Mouse (Mus musculus) kidney, postnatal 10 days (tissue): Measurements from ENCODE around the gene Aph1a.
A peak's percentile ranks its signal among the peaks of the same experiment; 100 is the strongest.
"Not testable (repeated sequence)": the region's sequence is repeated elsewhere in the genome, so short reads cannot be mapped to it uniquely, and the experiment has no call there.

ENCODE experiments used
- DNase-seq: peaks from one replicate; pipeline ENCODE4 v3.0.0; 2021; ENCODE audit warnings: mixed read lengths

Aph1a gene

DNA sequence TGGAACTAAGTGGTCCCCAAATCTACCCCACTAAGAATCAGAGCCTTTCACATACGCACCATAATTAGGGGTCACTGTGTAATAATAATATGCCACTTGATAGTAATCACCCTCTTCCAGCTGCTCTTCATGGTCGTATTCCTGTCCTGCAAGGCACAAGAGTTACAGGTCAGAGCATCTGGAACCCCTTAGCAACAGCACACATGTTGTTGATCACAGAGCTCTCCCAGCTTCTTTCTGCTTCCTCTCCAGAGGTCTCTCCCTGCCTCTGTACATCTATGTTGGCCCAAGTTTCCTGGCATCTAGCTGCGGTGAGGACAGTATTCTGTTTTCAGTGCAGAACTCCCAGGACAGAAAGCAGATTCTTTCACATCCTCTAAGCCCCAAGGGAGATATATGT is 4.1 kb upstream of the Aph1a start:
- no peak for DNase-seq

DNA sequence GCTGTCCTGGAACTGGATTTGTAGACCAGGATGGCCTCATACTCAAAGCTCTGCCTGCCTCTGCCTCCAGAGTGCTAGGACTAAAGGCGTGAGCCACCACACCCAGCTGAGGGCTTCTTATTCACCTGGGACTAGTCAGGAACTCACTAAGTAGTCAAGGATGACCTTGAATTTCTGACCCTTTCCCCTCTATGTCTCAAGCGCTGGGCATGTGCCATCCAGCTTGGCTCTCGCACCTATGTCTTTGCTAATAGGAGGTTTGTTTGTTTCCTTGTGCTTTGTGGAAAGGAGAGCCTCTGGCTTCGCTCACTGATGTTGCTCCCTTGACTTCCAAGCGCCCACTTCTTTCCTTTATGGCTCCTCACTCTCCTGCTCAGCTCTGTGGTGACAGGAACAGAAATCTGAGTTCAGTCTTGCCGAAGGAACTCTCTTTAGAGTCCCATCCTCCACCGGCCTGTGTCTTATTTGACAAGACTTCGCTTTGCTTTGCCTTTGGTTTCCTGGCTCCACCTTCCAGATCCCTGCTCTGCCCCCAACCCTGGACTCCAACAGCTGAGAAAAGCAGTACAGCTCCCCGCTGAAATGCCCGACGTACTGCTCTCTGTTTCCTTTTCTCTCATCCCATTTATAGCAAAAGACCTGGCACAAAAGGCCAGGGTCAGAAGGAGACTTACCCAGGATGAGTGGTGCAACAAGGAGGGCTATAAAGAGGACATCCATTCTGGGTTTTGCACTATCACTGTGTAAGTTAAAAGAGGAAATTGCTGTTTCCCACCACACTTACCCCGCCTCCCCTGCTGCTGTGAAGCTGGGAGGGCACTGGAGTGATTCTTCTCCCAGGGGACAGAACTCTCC is 2.3 kb upstream of the Aph1a start, which contains the start of gene BC028528:
Gene BC028528, minus strand, starts transcription at position 795 of the 855 bp plus-strand sequence.
- DNase-seq, result peak; percentile 69

DNA sequence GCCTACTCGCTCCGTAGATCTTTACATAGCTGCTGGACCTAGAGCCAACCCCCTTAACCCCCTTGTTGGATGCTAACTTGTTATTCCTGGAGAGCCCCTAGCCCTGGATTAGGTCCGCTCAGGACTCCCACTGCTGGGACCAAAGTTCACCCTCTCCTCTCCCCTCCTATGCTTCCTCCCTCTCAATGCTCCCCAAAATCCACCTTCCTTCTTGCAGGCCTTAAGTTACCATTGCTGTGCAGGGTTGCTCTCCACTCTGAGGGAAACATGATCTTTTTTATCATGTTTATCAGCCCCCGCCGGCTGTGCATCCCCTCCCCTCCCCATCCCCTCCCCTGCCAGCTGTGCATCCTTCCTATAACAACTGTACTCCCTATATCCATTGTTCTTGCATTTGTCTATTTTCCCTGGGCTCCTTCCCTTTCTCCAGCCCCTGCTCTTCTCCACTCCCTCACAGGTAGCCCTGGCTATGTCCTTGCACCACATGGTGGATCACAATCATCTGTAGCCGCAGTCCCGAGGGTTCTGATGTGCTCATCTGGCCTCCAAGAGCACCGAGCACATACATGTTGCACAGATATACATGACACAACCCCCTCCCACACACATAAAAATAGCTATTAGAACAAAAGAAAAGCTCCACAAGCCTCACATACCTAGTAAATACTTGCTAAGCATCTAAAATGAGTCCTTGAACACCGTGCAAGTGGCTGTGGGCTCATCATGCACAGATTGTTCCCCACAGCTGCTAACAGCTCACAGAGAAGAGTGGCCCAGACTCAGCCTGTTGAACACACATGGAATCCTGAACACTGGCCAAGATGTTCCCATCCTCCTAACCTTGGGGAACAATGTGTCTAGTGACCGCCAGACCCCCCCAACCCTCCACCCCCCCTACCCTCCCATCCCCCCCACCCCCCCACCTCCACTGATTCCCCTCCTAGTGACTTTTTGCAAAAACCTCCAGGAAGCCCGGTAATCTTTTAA is 1.4 kb upstream of the Aph1a start:
- DNase-seq, result no peak

DNA sequence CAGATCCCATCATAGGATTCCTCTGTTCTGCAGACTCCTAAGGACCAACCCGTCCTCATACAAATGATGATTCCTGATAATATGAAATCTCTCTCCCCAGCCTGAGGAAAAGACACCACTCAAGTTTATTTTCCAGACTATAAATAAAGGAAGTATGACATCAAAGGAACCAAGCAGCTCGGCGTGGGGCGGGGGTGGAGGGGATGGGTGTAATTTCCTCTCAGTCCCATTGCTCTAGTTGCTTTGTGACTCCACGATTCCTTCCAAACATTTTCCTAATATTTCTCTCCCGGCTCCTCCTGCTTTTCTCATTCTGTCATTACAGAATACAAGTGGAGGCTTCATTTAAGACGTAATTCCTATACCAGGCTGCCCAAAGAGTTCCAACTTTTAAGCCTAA is 643 bp upstream of the Aph1a start:
- DNase-seq, result peak; percentile 68

DNA sequence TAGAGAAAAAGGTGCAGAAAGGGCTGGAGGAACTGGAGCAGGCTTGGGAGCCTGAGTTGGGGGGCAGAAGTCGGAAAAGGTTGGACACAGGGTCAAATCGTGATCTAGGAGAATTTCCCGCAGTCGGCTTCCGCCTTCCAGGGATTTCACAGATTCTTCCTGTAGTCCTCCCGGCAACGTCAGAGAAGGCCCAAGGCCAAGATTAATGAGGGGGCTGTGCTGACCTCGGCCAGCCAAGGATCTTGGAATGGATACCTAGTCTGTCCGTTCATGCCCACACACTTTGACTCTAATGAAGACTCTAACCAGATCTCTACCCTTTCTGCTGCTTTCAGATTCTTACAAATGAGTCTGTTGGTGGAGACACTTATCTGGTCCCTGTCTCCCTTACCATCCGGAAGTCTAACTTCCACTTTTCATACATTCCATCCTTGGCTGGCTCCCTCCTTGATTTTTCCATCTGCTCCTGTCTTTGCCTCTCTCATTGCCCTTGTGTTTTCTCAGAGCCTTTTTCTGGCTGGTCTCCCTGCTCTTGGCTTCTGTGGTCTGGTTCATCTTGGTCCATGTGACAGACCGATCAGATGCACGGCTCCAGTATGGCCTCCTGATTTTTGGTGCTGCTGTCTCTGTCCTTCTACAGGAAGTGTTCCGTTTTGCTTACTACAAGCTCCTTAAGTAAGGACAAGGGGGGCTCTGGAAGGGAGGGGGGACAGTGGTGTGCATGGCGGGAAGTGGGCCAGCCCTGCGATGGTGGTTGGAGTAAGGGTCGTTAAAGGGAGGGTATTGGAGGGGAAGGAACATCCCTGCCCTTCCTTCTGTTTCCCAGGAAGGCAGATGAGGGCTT is 770 bp downstream of the Aph1a start:
- peak; percentile 86 for DNase-seq

DNA sequence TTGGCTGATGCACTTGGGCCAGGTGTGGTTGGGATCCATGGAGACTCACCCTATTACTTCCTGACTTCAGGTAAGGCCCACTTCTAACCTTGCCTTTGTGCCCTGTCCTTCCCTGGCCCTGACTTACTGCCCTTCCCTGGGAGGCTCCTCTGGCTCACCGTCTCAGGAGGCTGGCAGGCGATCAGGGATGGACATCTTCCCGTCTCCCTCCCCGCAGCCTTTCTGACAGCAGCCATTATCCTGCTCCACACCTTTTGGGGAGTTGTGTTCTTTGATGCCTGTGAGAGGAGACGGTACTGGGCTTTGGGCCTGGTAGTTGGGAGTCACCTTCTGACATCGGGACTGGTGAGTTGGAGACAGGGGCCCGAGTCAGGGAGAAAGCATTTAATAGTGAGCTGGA is 1.7 kb downstream of the Aph1a start:
- DNase-seq, result not testable (repeated sequence)

DNA sequence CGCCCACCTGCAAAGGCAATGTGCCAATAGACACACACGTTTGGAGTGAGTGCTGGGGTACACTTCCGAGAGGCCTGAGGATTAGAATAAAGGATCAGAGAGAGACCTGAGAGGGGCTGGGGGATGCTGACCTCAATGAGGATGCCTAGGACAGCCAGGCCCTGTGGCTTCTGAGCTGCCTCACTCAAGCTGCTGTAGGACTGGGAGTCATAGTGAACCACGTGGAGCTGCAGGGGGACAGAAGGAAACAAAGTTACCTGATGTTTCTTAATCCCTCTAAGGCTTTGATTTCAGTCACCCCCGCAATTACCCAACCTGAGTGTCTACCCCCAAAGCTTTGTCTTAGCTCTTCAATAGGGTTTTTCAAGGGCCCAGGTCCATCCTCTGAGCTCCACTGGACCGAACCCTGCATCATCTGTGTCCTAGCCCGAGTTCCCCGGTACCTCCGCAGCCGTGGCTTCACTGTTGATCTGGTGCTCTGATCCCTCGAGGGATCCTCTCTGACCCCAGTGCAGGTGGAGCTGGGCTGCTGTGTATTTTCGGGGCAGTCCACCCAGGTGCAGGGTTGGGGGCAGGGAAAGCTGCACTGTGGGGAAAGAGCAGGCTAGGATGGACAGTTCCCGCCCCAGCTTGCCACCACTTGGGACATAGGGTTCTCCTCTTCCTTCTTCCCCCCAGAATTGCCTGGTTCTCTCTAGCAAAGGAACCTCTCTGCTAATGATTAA is 6.2 kb downstream of the Aph1a start:
- no peak for DNase-seq

DNA sequence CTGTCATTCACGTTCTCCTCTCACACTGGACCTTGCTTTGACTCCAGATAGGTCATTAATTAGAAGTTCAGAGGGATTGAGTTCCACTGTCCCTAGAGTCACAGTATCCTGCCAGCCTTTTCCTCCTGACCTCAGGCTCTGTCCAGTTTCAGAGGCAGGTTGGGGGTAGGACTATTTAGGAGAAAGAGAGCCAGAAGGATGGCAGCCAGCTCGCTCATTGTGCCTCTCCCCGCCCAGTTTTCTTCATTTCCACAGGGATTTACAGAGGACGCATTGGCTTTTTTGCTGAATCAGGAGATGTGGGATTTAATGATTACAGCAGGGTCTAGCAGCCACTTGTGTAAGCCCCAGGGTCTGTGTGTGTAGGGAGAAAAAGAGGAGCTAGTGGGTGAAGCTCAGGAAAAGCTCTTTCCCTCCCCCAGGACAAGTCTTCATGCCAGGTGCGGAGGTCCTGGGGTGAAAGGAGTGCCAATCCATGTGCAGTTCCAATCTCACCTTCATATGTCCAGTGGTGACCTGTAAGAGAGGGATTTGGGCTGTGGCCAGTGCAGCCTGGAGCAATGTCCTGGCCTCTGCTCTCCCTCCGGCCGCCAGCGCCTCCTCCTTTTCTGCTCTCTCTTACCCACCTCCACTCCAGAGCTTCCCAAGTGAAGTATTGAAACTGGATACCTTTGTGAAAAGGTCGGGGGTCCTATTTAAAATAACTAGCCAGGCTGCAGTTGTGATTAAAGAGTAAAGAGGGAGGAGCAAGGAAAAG is 8.0 kb downstream of the Aph1a start:
- peak; percentile 58 for DNase-seq

DNA sequence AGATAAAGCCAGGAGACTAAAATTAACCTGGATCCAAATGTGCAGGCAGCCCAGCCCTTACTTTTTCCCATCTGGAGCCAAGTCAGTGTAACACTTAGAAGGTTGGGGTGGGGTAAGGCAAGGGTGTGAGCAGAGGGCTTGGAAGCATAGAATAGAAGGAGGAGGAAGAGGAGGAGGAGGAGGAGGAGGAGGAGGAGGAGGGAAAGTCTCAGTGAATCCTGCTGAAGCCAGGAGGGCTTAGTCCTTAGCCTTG is 8.5 kb downstream of the Aph1a start:
- DNase-seq, result no peak

DNA sequence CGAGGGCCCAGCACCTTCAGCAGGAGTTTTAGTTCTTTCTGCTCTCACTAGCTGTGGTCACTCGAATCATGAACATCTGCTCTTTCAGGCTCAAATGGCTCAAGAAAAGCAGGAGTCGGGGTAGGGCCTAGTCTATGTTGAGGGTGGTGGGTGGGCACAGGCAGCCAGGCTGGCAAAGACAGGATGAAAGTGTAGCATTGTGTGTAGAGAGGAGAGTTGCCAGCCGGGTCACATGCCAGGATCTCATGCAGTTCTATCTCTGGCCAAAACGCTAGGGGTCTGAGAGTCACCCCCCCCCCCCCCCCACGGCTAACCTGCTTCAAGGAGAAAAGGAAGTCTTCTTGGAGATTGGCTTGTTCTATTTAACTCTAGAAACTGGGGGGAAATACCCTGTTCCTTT is 8.9 kb downstream of the Aph1a start:
- DNase-seq, result no peak

DNA sequence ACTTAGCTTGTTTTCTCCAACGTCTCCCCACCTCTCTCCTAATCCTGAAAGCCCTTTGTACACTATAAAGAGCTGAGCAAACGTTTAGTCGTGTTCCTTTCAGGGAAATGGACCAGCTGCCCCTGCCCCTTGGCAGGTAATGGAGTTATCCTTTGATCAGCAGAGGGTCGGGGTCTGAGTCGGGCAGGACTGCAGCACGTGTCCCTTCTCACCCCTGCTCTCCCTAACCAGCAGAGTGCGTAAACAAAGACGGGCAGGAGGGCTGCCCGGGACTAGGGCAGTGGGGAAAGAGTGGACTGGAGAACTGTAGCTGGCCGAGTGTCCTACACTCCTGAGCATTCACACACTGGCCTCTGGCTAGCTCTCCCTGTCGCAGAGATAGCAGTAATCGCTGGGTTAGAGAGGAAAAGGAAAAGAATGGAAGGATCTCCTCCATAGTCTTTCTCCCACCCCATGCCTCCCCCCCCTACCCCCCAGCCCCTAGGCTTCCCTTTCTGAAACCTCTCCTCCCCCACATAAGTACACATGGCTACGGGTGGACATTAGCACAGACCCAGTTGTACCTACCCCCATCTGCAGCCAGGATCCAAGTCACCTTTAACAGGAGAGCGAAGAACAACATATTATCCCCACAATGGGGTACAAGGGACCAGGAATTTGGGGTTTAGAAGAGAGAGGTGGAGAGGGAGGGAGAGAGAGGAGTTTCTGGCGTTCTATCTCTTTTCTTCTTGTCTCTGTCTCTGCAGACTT is 10.2 kb downstream of the Aph1a start:
- DNase-seq, result peak; percentile 47

DNA sequence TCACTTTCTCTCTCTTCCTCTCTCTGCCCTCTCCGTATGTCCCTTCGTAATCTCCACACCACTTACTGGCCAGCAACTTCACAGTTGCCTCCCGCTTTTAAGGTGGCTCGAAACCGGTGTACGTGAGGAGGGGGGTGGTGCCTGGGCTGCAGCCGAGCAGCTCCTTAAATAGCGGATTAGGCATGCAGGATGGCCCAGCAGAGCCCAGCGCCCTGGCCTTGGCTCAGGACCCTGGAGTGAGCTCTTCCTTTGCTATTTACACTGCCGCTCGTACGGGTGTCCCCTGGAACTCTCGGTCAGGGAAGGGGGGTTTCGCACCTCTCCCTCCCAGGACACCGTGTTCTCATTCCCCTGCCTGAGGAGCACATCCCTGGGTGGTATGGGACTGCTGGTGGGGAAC is 10.8 kb downstream of the Aph1a start, which contains the start of gene Car14:
Gene Car14, minus strand, starts transcription at position 124 of the 400 bp plus-strand sequence.
- DNase-seq, result peak; percentile 47

DNA sequence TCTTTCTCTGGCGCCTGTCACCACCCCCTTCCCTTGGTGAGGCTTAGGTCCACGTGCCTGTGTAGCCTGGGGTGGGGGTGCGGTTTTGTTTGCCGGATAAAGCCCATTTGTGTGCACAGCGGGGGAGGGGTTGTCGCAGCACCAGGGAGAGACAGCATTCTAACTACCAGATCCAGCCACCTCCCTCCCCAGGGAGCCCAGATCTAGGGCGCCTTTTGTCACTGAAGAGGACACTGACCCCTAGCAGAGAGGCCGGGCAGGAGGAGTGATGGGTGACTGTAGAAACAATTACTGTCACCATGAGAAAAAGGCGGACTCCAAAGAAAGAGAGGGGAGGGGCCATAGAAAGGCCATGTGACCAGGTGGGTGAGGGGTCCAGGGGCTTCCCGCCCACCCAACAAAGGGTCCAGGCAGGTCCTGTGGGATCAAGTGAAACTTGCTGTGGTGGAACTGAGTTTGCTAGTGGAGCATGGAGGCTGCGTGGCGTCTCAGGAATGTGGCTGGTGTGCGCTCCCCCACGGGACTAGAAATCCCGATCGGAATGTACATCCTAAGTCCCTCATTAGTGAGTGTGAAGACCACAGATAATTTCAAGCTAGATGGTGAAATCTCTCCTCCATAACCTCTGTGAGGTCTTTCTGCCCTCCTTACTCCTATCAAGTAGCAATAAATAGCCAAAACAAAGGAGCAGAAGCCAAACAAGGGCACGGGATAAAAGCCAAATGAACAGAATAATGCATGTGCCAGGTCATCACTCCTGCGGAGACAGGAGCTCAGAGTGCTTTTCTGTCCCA is 11.6 kb downstream of the Aph1a start:
- DNase-seq, result peak; percentile 56

DNA sequence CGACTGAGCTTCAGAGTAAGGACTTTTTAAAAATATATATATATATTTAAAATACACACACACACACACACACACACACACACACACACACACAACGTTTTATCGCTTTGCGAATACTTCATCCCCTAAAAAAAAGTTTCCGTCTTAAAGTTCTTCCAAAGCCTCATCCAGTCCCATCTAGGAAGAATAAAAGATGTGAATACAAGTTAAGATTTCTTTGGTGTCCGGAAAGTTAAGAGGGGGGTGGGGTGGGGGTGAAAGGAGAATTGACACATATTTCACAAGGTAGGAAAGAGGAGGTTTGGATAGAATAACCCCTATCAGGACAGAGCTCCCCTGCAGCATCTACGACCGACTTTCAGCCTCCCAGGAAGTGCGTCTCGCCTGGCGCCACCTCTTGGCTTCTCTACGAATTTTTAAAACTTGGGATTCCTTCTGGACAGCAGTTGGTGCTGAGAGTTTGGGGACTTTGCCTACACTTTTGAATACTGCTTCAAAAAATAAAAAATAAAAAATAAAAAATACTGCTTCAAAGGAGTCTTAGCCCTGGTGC is 12.2 kb downstream of the Aph1a start:
- DNase-seq, result peak; percentile 74

DNA sequence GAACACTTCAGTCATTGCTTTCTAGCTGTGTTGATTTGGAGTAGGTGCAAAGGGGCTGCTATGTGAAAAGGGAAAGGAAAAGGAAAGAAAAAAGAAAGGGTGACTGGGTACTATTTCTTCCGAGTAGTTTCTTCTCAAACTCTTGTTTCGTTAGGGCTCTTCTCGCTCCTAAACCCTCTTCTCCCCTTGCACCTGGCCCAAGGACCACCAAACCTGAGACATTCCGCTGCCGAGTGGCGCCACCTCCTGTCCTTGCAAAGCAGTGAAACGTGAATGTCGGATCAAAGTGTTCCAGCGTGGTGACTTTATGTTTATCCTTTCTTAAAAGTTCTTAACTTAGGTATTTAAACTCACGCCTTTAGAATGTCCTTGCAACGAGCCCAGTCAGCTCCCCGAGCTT is 13.1 kb downstream of the Aph1a start:
- DNase-seq, result peak; percentile 74

DNA sequence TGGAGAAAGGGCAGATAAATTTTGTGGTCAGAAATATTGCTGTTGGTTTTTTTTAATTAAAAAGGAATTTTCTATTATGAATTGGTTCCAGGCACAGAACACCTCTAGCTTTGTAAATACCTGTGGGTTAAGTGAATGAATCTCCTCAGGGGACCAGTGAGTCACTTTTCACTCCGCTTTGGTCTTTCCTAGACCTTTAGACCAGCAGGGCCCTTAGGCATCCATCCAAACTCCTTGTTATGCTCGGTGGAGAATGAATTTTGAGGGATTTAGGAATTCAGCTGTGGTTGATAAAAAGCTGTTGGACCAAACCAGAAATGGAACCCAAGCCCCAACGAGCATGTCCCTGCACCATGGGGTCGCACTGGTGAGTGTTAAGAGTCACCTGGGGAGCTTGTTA is 13.8 kb downstream of the Aph1a start:
- no peak for DNase-seq

DNA sequence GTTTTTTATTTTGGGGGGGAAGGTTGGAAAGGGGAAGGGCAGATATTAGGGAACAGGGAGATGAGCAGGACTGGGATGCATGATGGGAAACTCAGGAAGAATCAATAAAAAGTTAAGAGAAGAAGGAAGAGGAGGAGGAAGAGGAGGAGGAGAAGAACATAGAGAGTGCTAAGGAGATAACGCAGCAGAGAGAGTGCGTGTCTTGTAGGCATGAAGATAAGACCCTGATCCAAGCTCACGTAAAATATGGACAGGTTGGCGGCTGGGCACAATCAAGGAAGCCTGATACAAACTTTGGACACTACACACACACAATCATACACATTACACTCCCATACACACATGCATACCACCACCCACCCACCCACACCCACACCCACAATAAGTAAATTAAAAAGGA is 20.9 kb downstream of the Aph1a start:
- DNase-seq, result no peak

DNA sequence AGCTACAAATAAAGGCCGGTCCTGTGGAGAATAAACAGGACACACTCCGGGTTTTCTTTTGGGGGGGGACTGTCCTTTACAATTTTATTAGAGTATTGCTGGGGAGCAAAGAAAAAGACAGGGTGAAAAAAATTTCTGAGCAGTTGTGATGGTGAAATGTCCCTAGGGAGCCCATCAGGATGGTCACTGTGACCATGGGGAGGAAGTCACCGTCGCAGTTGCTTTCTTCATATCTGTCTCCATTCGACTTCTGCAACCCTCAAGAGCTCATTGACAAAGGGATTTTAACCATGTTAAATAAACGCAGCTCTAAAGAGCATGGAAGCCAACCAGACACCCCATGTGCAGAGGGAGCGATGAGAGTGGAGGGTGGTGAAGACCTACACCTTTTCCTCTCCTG is 23.0 kb downstream of the Aph1a start:
- no peak for DNase-seq

DNA sequence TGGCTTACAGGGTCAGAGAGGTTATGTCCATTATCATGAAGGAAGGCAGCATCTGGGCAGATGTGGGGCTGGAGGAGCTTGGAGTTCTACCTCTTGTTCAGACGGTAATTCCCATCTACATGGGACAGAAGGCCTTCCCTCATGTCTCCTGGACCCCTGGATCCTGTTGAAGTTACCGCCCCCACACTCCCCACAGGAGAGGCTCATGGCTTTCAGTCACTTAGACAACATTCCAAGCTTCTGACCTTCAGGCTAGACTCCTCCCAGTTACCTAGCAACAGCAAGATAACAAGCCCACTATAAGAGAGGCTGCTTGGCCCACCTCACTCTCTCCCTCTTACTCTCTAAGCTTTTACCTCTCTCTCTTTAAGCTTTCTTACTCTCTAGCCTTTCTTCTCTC is 26.8 kb downstream of the Aph1a start:
- DNase-seq, result not testable (repeated sequence)
